Mouse (Mus musculus): ENCODE results near the gene Sytl4.

DNA sequence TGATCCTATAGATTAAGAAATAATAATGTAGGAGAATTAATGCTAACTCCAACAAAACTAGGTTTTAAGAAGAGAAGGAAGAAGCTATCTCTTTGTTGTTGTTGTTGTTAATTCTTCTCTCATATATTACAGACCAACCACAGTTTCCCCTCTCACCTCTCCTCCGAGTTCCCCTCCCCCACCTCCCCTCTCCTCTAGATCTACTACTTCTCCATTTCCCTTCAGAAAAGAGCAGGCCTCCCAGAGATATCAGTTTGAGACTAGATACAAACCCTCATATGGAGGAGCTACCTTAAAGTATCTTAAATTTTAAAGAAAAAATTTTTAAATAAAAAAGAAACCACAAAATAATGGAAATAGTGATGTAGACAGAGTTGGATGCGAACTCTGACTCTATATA is 17.0 kb downstream of the Sytl4 start:
- TF ChIP-seq CTCF (IDR thresholded peaks at IDR 0.05; ENCODE audit: borderline replicate concordance, extremely low read depth, insufficient read depth, insufficient read length) = no peak
- TF ChIP-seq POLR2A (IDR thresholded peaks at IDR 0.05; ENCODE audit: borderline replicate concordance, extremely low read depth, insufficient read depth, insufficient read length, poor library complexity, severe bottlenecking) = no peak

All from brain, embryonic 14.5 days (tissue).